Mouse (Mus musculus): ENCODE measurements around the gene Cdk2ap2. TPM values are rescaled to one million over a fixed set of nuclear protein-coding genes. Genes with fewer than 3 reads are reported as not detected.
"Not testable (repeated sequence)": the region's sequence is repeated elsewhere in the genome, so short reads cannot be mapped to it uniquely, and the experiment has no call there.

Cdk2ap2 gene
- total RNA-seq, 2 experiments from 2014 or later, result 25.0 to 34.1 TPM

GRCm38 (mm10) chr19:4114551-4114950 is 17.6 kb downstream of the Cdk2ap2 start:
- DNase-seq (ENCODE audit: low spot score in 2 of 2), result no peak

DNA sequence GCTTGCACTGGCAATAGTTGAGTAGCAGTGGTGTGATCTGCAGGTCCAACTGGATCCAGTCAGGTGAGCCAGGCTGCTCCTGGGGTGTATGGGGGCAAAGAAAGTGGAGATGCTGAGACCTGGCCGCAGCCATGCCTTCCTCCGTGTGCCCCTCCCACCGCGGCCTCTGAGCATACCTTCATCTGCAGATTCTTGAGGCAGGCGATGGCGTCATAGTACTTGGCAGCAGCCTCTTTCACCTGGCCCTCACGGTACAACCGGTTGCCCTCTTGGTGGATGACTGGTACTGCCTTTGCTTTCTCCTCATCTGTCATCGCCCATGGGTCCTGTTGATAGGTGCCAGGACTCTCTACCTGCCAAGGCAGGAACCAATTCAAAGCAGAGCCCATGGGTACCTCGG is 18.2 kb downstream of the Cdk2ap2 start:
- no peak for DNase-seq (ENCODE audit: low spot score in 2 of 2)

DNA sequence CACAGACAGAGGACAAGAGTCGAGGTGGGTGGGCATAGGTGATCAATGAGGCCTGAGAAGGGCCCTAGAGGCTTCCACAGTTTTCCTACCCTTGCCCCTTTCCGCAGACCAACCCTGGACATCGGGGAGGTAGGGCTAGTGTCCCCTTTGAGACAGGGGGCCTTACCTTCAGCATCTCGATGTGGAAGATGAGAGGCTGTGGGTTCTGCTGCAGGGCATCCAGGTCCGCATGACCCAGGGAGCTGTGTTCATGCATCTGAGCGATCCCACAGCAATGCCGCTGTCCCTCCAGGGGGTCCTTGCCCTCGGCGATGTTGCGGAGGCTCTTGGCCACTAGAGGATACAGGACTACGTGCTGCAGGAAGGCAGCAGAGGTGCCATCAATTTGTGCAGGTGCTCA is 18.8 kb downstream of the Cdk2ap2 start:
- DNase-seq (ENCODE audit: low spot score in 2 of 2), result no peak

- no peak for DNase-seq (ENCODE audit: low spot score in 2 of 2)
Observed at GRCm38 (mm10) chr19:4117006-4117405, 20.0 kb downstream of the Cdk2ap2 start.

GRCm38 (mm10) chr19:4118350-4118749 is 21.4 kb downstream of the Cdk2ap2 start:
- no peak for DNase-seq (ENCODE audit: low spot score in 2 of 2)

DNA sequence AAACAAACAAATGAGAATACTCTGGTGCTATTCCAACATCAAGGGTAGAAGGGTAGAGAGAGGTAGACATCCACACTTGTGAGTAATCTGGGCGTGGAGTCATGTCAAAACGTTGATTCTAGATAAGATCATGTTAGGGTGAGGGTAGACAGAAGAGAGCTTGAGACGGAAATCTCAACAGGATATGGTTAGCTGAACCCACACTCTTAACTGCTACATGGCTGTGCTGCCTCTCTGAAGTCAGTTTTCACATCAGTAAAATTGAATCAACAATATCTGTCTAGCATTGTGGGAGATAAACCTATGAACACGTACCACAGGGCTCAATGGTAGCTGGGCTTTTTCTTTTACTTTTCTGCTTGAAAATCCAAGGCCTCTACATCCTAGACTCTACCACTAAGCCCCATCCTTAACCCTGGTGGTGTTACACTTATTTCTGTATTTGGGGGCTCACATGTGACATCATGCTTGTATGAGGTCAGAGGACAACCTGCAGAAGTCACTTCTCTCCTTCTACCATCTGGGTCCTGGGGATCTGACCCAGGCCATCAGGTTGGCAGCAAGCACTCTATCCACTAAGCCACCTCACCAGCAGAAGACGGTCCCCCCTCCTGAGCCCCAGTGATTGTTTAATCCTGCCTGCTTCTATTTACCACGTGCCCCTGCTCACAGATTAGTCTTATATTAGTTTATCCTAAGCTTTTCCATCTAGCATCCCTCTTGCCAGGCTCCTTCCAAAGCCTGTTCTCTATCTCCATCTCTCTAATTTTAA is 22.9 kb downstream of the Cdk2ap2 start:
- no peak for DNase-seq (ENCODE audit: low spot score in 2 of 2)

DNA sequence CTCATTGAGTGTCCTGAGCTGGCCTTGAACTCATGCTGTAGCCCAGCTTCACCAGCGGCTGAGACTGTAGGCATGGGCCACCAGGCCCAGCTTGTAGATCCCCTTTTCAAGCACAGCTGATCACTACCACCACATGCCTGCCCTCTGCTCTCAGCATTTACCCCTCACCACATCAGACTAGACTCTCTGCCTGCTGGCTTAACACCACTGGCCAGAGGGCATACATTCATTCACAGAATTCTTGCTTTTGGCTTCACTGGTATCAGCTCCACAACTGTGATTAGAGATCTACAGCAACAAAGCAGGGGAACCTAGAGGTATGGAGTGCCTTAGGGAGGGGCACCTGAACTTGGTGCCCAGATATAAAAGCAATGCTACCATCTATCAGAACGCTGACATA is 23.5 kb downstream of the Cdk2ap2 start:
- no peak for DNase-seq (ENCODE audit: low spot score in 2 of 2)

GRCm38 (mm10) chr19:4121097-4121805 is 24.3 kb downstream of the Cdk2ap2 start:
- peak; percentile 99 for DNase-seq (ENCODE audit: low spot score in 2 of 2)

DNA sequence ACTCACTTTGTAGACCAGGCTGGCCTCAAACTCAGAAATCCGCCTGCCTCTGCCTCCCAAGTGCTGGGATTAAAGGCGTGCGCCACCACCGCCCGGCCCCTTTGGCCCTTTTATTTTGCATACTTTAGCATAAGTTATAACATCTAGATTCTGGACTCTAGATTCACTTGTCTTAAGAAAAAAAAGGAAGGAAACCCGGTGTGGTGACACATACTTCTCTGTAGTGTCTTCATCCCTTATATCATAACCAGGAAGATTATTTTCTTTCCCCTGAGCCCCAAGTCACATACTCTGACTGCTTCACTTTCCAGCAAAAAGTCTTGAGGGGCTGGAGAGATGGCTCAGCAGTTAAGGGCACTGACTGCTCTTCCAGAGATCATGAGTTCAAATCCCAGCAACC is 24.9 kb downstream of the Cdk2ap2 start:
- not testable (repeated sequence) for DNase-seq (ENCODE audit: low spot score in 2 of 2)

DNA sequence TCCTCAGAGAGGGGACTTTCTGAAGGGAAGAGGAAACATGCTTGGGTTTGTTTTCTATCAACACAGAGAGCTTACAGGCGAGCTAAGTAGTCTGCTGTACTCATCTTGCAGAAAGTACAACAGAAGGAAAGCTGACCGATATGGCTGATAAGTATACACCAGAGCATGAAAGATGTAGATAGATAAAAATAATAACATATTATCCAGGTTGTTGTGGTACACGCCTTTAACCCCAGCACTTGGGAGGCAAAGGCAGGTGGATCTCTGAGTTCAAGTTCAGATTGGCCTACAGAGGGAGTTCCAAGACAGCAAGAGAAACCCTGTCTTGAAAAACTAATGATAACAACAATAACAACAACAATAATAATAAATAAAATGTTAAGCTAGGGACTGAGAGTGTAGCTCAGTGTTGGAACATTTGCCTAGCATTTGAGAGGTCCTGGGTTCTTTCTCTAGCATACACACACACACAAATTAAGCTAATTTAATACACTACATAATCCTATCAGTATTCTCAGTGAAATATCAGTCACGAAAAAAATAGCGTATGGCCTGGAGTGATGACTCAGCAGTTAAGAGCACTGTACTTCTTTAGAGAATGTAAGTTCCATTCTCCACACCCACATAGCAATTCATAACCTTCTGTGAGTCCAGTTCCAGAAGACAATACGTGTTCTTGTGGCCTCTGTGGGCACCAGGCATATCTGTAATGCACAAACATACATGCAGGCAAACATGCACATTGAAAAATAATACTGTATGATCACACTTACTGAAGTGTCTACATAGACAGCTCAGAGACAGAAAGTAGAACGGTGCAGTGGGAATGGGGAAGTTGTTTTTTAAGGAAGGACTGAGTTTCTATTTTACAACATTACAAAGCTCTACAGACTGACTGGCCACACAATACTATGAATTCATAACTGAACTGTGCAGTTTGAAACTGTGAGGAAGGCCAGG is 25.7 kb downstream of the Cdk2ap2 start:
- no peak for DNase-seq (ENCODE audit: low spot score in 2 of 2)

- no peak for DNase-seq (ENCODE audit: low spot score in 2 of 2)
Observed at GRCm38 (mm10) chr19:4124432-4124831, 27.4 kb downstream of the Cdk2ap2 start.

DNA sequence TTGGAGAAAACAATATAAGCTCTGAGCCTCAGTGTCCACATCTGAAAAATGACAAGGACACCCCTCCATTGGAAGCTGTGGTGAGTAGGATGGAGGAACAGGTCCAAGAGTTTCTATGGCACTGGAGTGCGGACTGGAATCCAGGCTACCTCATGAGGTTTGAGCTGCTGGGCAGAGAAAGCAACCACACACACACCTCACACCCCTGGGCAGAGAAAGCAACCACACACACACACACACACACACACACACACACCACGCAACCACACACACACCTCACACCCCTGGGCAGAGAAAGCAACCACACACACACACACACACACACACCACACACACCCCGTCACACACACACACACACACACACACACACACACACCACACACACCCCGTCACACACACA is 28.3 kb downstream of the Cdk2ap2 start:
- not testable (repeated sequence) for DNase-seq (ENCODE audit: low spot score in 2 of 2)

GRCm38 (mm10) chr19:4125741-4126696 is 29.0 kb downstream of the Cdk2ap2 start, which contains the start of gene Aip:
TSS of gene Aip (minus strand) at chr19:4125858.
- DNase-seq (ENCODE audit: low spot score in 2 of 2), result peak; percentile 95 to 98

DNA sequence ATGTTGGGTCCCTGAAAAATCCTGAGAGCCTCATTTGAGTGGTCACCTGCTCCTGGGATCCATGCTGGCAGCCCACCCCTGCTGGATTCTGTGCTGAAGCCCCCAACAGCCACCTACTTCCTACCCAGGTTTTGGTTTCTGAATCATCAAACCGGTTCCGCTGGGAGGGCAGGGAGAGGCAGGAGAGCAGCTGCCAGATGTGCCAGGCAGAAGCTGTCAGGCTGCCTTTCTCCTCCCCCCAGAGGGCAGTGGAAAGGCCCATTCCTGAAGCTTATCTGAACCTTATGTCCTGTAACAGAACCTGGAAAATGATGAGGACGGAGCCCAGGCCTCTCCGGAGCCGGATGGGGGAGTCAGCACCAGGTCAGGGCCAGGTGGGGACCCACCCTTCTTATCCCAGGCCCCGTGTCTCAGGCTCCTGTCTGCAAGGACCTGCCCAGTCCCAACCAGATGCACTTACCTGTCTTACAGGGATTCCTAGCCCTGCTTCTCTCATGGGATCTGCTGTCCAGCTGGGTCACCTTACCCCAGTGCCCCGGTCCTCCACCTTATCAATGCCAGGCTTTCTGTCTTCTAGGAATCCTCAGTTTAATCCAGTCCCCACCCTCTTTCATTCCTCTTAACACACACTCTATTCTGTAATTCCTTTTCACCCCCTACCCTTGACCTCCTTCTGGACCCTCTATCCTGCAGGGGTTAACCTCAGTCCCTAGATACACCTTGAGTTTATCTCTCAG is 29.9 kb downstream of the Cdk2ap2 start:
- DNase-seq (ENCODE audit: low spot score in 2 of 2), result no peak

DNA sequence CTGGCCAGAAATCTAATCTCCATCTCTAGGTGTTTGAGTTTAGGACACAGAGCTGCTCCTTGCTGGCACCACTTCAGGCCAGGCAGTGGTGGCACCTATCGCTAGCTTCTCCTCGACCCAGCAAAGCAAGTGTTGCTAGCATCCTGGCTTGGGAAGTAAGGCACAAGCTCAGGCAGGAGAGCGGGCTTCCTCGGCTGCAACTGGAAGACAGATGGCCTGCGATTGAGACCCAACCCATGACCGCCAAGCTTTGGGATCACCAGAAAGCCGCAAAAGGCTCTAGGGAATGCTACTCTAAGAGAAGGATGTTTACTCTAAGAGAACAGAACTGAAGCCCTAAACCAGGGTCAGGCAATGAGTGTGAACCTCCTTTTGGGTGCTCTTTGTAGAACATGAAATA is 32.5 kb downstream of the Cdk2ap2 start:
- no peak for DNase-seq (ENCODE audit: low spot score in 2 of 2)

DNA sequence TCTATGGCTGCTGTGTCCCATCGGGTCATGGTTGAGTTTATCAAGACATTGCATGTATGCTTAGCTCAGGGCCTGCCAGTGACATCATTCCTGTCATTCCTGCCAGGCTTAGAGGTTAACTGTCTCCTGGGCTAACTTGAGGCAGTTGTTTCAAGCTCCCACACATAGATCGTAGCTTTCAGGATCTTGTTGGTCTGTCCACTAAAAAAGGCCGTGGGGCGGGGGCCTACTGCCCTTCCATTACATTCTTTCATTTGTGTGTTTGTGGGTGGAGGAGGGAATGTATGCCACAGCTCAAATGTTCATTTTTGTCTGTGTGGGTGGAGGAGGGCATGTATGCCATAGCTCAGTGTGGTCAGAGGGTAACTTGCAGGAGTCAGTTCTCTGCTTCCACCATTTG is 33.1 kb downstream of the Cdk2ap2 start:
- no peak for DNase-seq (ENCODE audit: low spot score in 2 of 2)

- no peak for DNase-seq (ENCODE audit: low spot score in 2 of 2)
Observed at GRCm38 (mm10) chr19:4131075-4131474, 34.1 kb downstream of the Cdk2ap2 start.

- DNase-seq (ENCODE audit: low spot score in 2 of 2), result no peak
Observed at GRCm38 (mm10) chr19:4131768-4132167, 34.8 kb downstream of the Cdk2ap2 start.

- no peak for DNase-seq (ENCODE audit: low spot score in 2 of 2)
Observed at GRCm38 (mm10) chr19:4134354-4134753, 37.4 kb downstream of the Cdk2ap2 start.
